Mouse (Mus musculus) heart, postnatal 0 days (tissue): ENCODE measurements around the gene Rnf26. TPM values are rescaled to one million over a fixed set of nuclear protein-coding genes. Genes with fewer than 3 reads are reported as not detected.

Source experiments
- ATAC-seq: fragments of 200-750 bp; cut with Nextera tagmentation; 2 replicates; pipeline ENCODE4 v1.8.0; 2017; ENCODE audit warnings: low read depth, moderate number of reproducible peaks, moderate library complexity; ENCODE audit not compliant: insufficient read depth
- DNase-seq: peaks from one replicate; pipeline ENCODE4 v3.0.0-alpha.2; 2016; ENCODE audit warnings: low spot score
- H3K27ac ChIP-seq: fragments of 300-500 bp; sonication (generic); 2 replicates; pipeline ENCODE4 v1.5.1; 2014; ENCODE audit warnings: low read depth, mild to moderate bottlenecking
- H3K27me3 ChIP-seq: fragments of 300-500 bp; sonication (generic); 2 replicates; pipeline ENCODE4 v1.6.1; 2014; ENCODE audit warnings: low read length, mixed read lengths; ENCODE audit not compliant: control insufficient read depth, insufficient read depth
- H3K36me3 ChIP-seq: fragments of 300-500 bp; sonication (generic); replicated peaks from 2 replicates; pipeline ENCODE4 v1.6.1; 2014; ENCODE audit warnings: low read length, mixed read lengths; ENCODE audit not compliant: control insufficient read depth, insufficient read depth
- H3K4me1 ChIP-seq: fragments of 300-500 bp; sonication (generic); 2 replicates; pipeline ENCODE4 v1.6.1; 2014; ENCODE audit warnings: antibody characterized with exemption; ENCODE audit not compliant: control insufficient read depth, insufficient read depth
- H3K4me2 ChIP-seq: fragments of 300-500 bp; sonication (generic); 2 replicates; pipeline ENCODE4 v1.6.1; 2014; ENCODE audit warnings: low read depth, mild to moderate bottlenecking, low read length, moderate library complexity
- H3K4me3 ChIP-seq: fragments of 300-500 bp; sonication (generic); 2 replicates; pipeline ENCODE4 v1.5.1; 2014; ENCODE audit warnings: low read depth, low read length
- H3K9ac ChIP-seq: fragments of 300-500 bp; sonication (generic); replicated peaks from 2 replicates; pipeline ENCODE4 v1.6.1; 2014; ENCODE audit warnings: low read depth, low read length, mixed read lengths
- H3K9me3 ChIP-seq: fragments of 300-500 bp; sonication (generic); replicated peaks from 2 replicates; pipeline ENCODE4 v1.6.1; 2016; ENCODE audit warnings: low read length; ENCODE audit not compliant: control insufficient read depth
- CTCF ChIP-seq: IDR thresholded peaks from 2 replicates; pipeline ENCODE4 v1.5.1; 2016; ENCODE audit warnings: antibody characterized with exemption, control low read depth, low read depth
- EP300 ChIP-seq: IDR thresholded peaks from 2 replicates; pipeline ENCODE4 v1.6.1; 2016; ENCODE audit warnings: antibody characterized with exemption, low read depth
- WGBS: fragments of 180-500 bp; shearing (Covaris S2); extraction: QIAGEN DNeasy Blood & Tissue Kit; methylation state at CpG from one replicate; pipeline ENCODE4 v1.1.7; 2014; 5-methylcytosine and 5-hydroxymethylcytosine counted together
- polyA plus RNA-seq: library from polyadenylated mRNA; unstranded; fragments of >200 nt; fragmentation: Nextera tagmentation; extraction: Ambion mirVana; gene quantifications from 2 replicates; pipeline ENCODE4 v1.2.1, GENCODE M21; 2015
- total RNA-seq: library from RNA; depleted of rRNA; stranded (reverse); fragments of >200 nt; gene quantifications from 2 replicates; pipeline ENCODE4 v1.2.3, GENCODE M21; 2014; ENCODE audit warnings: low replicate concordance

Gene Rnf26
- total and polyA plus RNA-seq, 2 experiments from 2014 or later, result 14.1 to 16.6 TPM

- H3K9me3 ChIP-seq, result no peaks in the 10 kb centered on the region
- H3K4me1 ChIP-seq, result peaks cover 32% of the 10 kb centered on the region
- TF ChIP-seq EP300 (no peak), CTCF (peak; percentile 16; the same call in 1 of the 2 replicates)
- peak within 1 kb of the TSS; percentile 40 for H3K4me2 ChIP-seq
- peak within 1 kb of the TSS; percentile 68 for H3K27ac ChIP-seq
- WGBS, result 9% methylated on average over 8 of the region's 8 CpGs
- DNase-seq (peak; percentile 76), ATAC-seq (peak; percentile 66)
- no peaks in the 10 kb centered on the region for H3K27me3 ChIP-seq
- H3K4me3 ChIP-seq, result peak within 1 kb of the TSS; percentile 12; the same call in 1 of the 2 replicates
- H3K9ac ChIP-seq, result peak within 1 kb of the TSS; percentile 7; the same call in 1 of the 2 replicates
- no peaks in the 10 kb centered on the region; the same call in 1 of the 2 replicates for H3K36me3 ChIP-seq
These were observed 6.2 kb downstream of the Rnf26 start, which contains the start of gene C1qtnf5 for GRCm38 (mm10) chr9:44107110-44107509. C1qtnf5 (plus strand) TSS chr9:44107245.

- peak overlapping the region; percentile 68 for H3K27ac ChIP-seq
- H3K27me3 ChIP-seq, result no peaks in the 10 kb centered on the region
- peaks cover 32% of the 10 kb centered on the region for H3K4me1 ChIP-seq
- no peak for ATAC-seq
- H3K4me3 ChIP-seq, result no peak overlapping the region
- H3K4me2 ChIP-seq, result 0 out of 2 replicates have a peak overlapping the region, but pooled peaks have one; percentile 40
- H3K9me3 ChIP-seq, result no peaks in the 10 kb centered on the region
- no peak overlapping the region for H3K9ac ChIP-seq
- no peaks in the 10 kb centered on the region; the same call in 1 of the 2 replicates for H3K36me3 ChIP-seq
- no peak for DNase-seq
- TF ChIP-seq EP300 (no peak), CTCF (no peak)
- WGBS, result 70% methylated on average over 4 of the region's 4 CpGs
These were observed 6.7 kb downstream of the Rnf26 start for GRCm38 (mm10) chr9:44106596-44106995.

- DNase-seq (no peak), ATAC-seq (no peak)
- H3K27ac ChIP-seq, result peak overlapping the region; percentile 68
- peaks cover 32% of the 10 kb centered on the region for H3K4me1 ChIP-seq
- no peak overlapping the region for H3K9ac ChIP-seq
- no peak for TF ChIP-seq CTCF
- no peak for TF ChIP-seq EP300
- no peaks in the 10 kb centered on the region; the same call in 1 of the 2 replicates for H3K36me3 ChIP-seq
- H3K4me2 ChIP-seq, result no peak overlapping the region
- WGBS, result 92% methylated on average over 7 of the region's 7 CpGs
- no peak overlapping the region for H3K4me3 ChIP-seq
- no peaks in the 10 kb centered on the region for H3K9me3 ChIP-seq
- no peaks in the 10 kb centered on the region for H3K27me3 ChIP-seq
These were observed 7.1 kb downstream of the Rnf26 start for GRCm38 (mm10) chr9:44106182-44106581.

- peaks cover 32% of the 10 kb centered on the region for H3K4me1 ChIP-seq
- 76% methylated on average over 10 of the region's 10 CpGs for WGBS
- no peak for DNase-seq
These were observed 7.5 kb downstream of the Rnf26 start for GRCm38 (mm10) chr9:44105781-44106180.

GRCm38 (mm10) chr9:44104881-44105280 is 8.4 kb downstream of the Rnf26 start:
- no peak for ATAC-seq
- TF ChIP-seq EP300 (no peak), CTCF (no peak)
- Histone ChIP-seq H3K27ac (no peak overlapping the region), H3K4me1 (peaks cover 25% of the 10 kb centered on the region), H3K9ac (no peak overlapping the region), H3K4me2 (no peak overlapping the region), H3K27me3 (no peaks in the 10 kb centered on the region), H3K36me3 (no peaks in the 10 kb centered on the region; the same call in 1 of the 2 replicates), H3K4me3 (no peak overlapping the region), H3K9me3 (no peaks in the 10 kb centered on the region)
- 84% methylated on average over 7 of the region's 7 CpGs for WGBS
- DNase-seq, result no peak

More at GRCm38 (mm10) chr9:44105781-44106180, 7.5 kb downstream of the Rnf26 start:
- no peak overlapping the region for H3K9ac ChIP-seq
- TF ChIP-seq EP300, result no peak
- no peak for TF ChIP-seq CTCF
- ATAC-seq, result no peak
- H3K4me2 ChIP-seq, result no peak overlapping the region
- H3K27ac ChIP-seq, result no peak overlapping the region
- H3K27me3 ChIP-seq, result no peaks in the 10 kb centered on the region
- H3K36me3 ChIP-seq, result no peaks in the 10 kb centered on the region; the same call in 1 of the 2 replicates
- no peak overlapping the region for H3K4me3 ChIP-seq
- no peaks in the 10 kb centered on the region for H3K9me3 ChIP-seq

- ATAC-seq (no peak), DNase-seq (no peak)
- Histone ChIP-seq H3K36me3 (no peaks in the 10 kb centered on the region), H3K4me2 (no peak within 1 kb of the TSS), H3K9me3 (no peaks in the 10 kb centered on the region), H3K4me1 (peaks cover 6% of the 10 kb centered on the region; the same call in 1 of the 2 replicates), H3K27me3 (no peaks in the 10 kb centered on the region), H3K4me3 (no peak within 1 kb of the TSS), H3K9ac (no peak within 1 kb of the TSS), H3K27ac (no peak within 1 kb of the TSS)
- 76% methylated on average over 9 of the region's 9 CpGs for WGBS
- TF ChIP-seq EP300 (no peak), CTCF (no peak)
These were observed 11.8 kb downstream of the Rnf26 start, which contains the start of gene Mfrp for GRCm38 (mm10) chr9:44101490-44101889. Mfrp (plus strand) TSS chr9:44101729.
